ENCODE assay signal across 13 mouse cellular contexts in the genomic region with DNA sequence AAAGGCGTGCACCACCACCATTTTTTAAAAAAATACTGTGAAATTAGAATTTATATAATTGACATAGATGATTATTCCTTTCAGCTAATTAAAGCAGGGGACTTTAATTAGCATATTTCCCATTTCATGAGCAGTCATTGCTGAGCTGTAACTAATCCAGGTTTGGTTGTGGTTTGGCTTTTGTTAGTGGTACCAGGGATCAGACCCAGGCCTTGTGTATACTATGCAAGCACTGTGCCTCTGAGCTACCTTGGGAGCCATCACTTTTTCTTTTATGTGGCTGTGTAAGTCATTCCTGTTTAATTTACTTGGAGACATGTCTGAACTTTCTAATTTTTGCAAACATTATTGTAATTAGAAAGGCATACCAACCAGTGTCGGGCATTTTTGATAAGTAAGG. TPM values are rescaled to one million over a fixed set of nuclear protein-coding genes. Genes with fewer than 3 reads are reported as not detected.
DNase-seq lines count a peak whose midpoint lies in the region; ATAC-seq lines count a peak whose summit lies in the region.
"Had no signal": no experiment of that assay in that cellular context is flagged by ENCODE, and none has a peak within 500 bp of the region (broad histone marks: within the 10 kb centered on the region; RNA-seq: fewer than 3 reads in every experiment).

No protein-coding gene starts in this region.

- WGBS in heart, embryonic 14.5 days, result 91% methylated on average over 2 of the region's 2 CpGs
- WGBS in heart, embryonic 10.5 days, result 93% methylated on average over 2 of the region's 2 CpGs
- 84% methylated on average over 2 of the region's 2 CpGs for WGBS in midbrain, embryonic 11.5 days
- 87% methylated on average over 2 of the region's 2 CpGs for WGBS in midbrain, embryonic 10.5 days
- 60% methylated on average over 2 of the region's 2 CpGs for WGBS in hindbrain, embryonic 16.5 days
- 59% methylated on average over 2 of the region's 2 CpGs for WGBS in neural tube, embryonic 15.5 days

- H3K36me3 ChIP-seq in heart, embryonic 14.5 days (ENCODE audit: control insufficient read depth, insufficient read depth, low read length), result no peaks in the 10 kb centered on the region
- no peaks in the 10 kb centered on the region for H3K36me3 ChIP-seq in heart, embryonic 10.5 days
- no peaks in the 10 kb centered on the region for H3K36me3 ChIP-seq in midbrain, embryonic 11.5 days (ENCODE audit: control insufficient read depth, insufficient read depth, low read length)
- H3K36me3 ChIP-seq in midbrain, embryonic 10.5 days, result no peaks in the 10 kb centered on the region
- H3K36me3 ChIP-seq in hindbrain, embryonic 16.5 days (ENCODE audit: control insufficient read depth, insufficient read depth, low read length), result no peaks in the 10 kb centered on the region
- H3K36me3 ChIP-seq in neural tube, embryonic 15.5 days, result no peaks in the 10 kb centered on the region

- peak overlapping the region; percentile 78; the same call in 1 of the 2 replicates for H3K9ac ChIP-seq in heart, embryonic 14.5 days (ENCODE audit: low read length)
- H3K9ac ChIP-seq in midbrain, embryonic 11.5 days (ENCODE audit: low read length), result no peak overlapping the region
- no peak overlapping the region for H3K9ac ChIP-seq in hindbrain, embryonic 16.5 days (ENCODE audit: low read depth, low read length)
- H3K9ac ChIP-seq in neural tube, embryonic 15.5 days (replicated peaks), result peak overlapping the region; percentile 26; the same call in 1 of the 2 replicates

- H3K27ac ChIP-seq in heart, embryonic 14.5 days (replicated peaks in 1 of 2; ENCODE audit: control insufficient read depth in 1 of 2, insufficient read depth in 1 of 2, low read depth in 2 of 2, low read length in 2 of 2), result no peak overlapping the region
- no peak overlapping the region for H3K27ac ChIP-seq in heart, embryonic 10.5 days
- no peak overlapping the region for H3K27ac ChIP-seq in midbrain, embryonic 11.5 days (ENCODE audit: low read depth, low read length)
- no peak overlapping the region for H3K27ac ChIP-seq in midbrain, embryonic 10.5 days (replicated peaks)
- H3K27ac ChIP-seq in hindbrain, embryonic 16.5 days (ENCODE audit: low read depth, low read length), result no peak overlapping the region; the same call in 1 of the 2 replicates
- H3K27ac ChIP-seq in neural tube, embryonic 15.5 days (replicated peaks), result peak overlapping the region; percentile 95

- H3K4me3 ChIP-seq in heart, embryonic 14.5 days (ENCODE audit: control insufficient read depth in 1 of 2, insufficient read depth in 1 of 2, low read depth in 1 of 2, low read length in 2 of 2), result no peak overlapping the region
- no peak overlapping the region for H3K4me3 ChIP-seq in heart, embryonic 10.5 days
- H3K4me3 ChIP-seq in midbrain, embryonic 11.5 days (ENCODE audit: low read depth, low read length), result no peak overlapping the region; the same call in 1 of the 2 replicates
- no peak overlapping the region for H3K4me3 ChIP-seq in midbrain, embryonic 10.5 days
- H3K4me3 ChIP-seq in hindbrain, embryonic 16.5 days (ENCODE audit: low read length), result peak overlapping the region; percentile 58
- H3K4me3 ChIP-seq in neural tube, embryonic 15.5 days (replicated peaks), result peak overlapping the region; percentile 55

- no peaks in the 10 kb centered on the region for H3K27me3 ChIP-seq in heart, embryonic 14.5 days (ENCODE audit: control insufficient read depth, insufficient read depth, low read length)
- H3K27me3 ChIP-seq in heart, embryonic 10.5 days (ENCODE audit: insufficient read depth, poor library complexity, severe bottlenecking), result no peaks in the 10 kb centered on the region
- no peaks in the 10 kb centered on the region for H3K27me3 ChIP-seq in midbrain, embryonic 11.5 days (ENCODE audit: control insufficient read depth, insufficient read depth, low read length)
- H3K27me3 ChIP-seq in midbrain, embryonic 10.5 days (ENCODE audit: low read depth, poor library complexity, severe bottlenecking), result no peaks in the 10 kb centered on the region
- H3K27me3 ChIP-seq in hindbrain, embryonic 16.5 days (replicated peaks; ENCODE audit: control insufficient read depth, insufficient read depth, low read length), result no peaks in the 10 kb centered on the region
- H3K27me3 ChIP-seq in neural tube, embryonic 15.5 days (replicated peaks), result no peaks in the 10 kb centered on the region

- DNase-seq in heart, embryonic 10.5 days (ENCODE audit: low spot score), result no peak
- DNase-seq in midbrain, embryonic 11.5 days (ENCODE audit: low spot score, missing footprints), result no peak
- DNase-seq in midbrain, embryonic 10.5 days (ENCODE audit: low spot score), result no peak
- no peak for DNase-seq in right cerebral cortex, adult 18-20 months
- no peak for DNase-seq in spleen, postnatal 4 days (ENCODE audit: low spot score in 2 of 2)
- DNase-seq: embryo, embryonic 11 days; gastrocnemius, postnatal 36 days; lung, adult 2 months; thymus, postnatal 36 days had no signal

- H3K4me2 ChIP-seq in heart, embryonic 14.5 days (ENCODE audit: low read length), result peak overlapping the region; percentile 68
- H3K4me2 ChIP-seq in midbrain, embryonic 11.5 days, result peak overlapping the region; percentile 73; the same call in 1 of the 2 replicates
- peak overlapping the region; percentile 53 for H3K4me2 ChIP-seq in hindbrain, embryonic 16.5 days (ENCODE audit: low read length)
- peak overlapping the region; percentile 62 for H3K4me2 ChIP-seq in neural tube, embryonic 15.5 days

- ATAC-seq in heart, embryonic 14.5 days (ENCODE audit: insufficient number of reproducible peaks, insufficient read depth, low FRiP score, low read depth), result no peak
- ATAC-seq in midbrain, embryonic 11.5 days (ENCODE audit: low FRiP score), result no peak
- ATAC-seq in hindbrain, embryonic 16.5 days, result no peak
- ATAC-seq in neural tube, embryonic 15.5 days (ENCODE audit: low FRiP score), result no peak
- ATAC-seq: inflammation-experienced regulatory T-cells, adult 6 months had no signal

- H3K4me1 ChIP-seq in heart, embryonic 14.5 days (ENCODE audit: control insufficient read depth in 2 of 2, insufficient read depth in 2 of 2, low read length in 2 of 2), result peaks cover 21 to 44% of the 10 kb centered on the region in 2 experiments
- H3K4me1 ChIP-seq in heart, embryonic 10.5 days, result peaks cover 28% of the 10 kb centered on the region
- H3K4me1 ChIP-seq in midbrain, embryonic 11.5 days (ENCODE audit: control insufficient read depth, insufficient read depth, low read length), result peaks cover 26% of the 10 kb centered on the region
- H3K4me1 ChIP-seq in midbrain, embryonic 10.5 days, result peaks cover 37% of the 10 kb centered on the region
- H3K4me1 ChIP-seq in hindbrain, embryonic 16.5 days (ENCODE audit: control insufficient read depth, insufficient read depth, low read depth, low read length), result peaks cover 32% of the 10 kb centered on the region
- peaks cover 55% of the 10 kb centered on the region for H3K4me1 ChIP-seq in neural tube, embryonic 15.5 days

- no peaks in the 10 kb centered on the region for H3K9me3 ChIP-seq in heart, embryonic 14.5 days (ENCODE audit: control insufficient read depth, low read length)
- H3K9me3 ChIP-seq in heart, embryonic 10.5 days, result no peaks in the 10 kb centered on the region
- H3K9me3 ChIP-seq in midbrain, embryonic 11.5 days (ENCODE audit: control insufficient read depth, low read length), result no peaks in the 10 kb centered on the region
- no peaks in the 10 kb centered on the region for H3K9me3 ChIP-seq in midbrain, embryonic 10.5 days (replicated peaks)
- H3K9me3 ChIP-seq in hindbrain, embryonic 16.5 days (ENCODE audit: control insufficient read depth, low read length), result no peaks in the 10 kb centered on the region
- H3K9me3 ChIP-seq in neural tube, embryonic 15.5 days (replicated peaks), result no peaks in the 10 kb centered on the region

RNA-seq across cellular contexts. Expression of a gene that starts 24.6 kb away (rescaled TPM):
- polyA plus RNA-seq in heart, embryonic 14.5 days (2014; fragmentation: Nextera tagmentation; extraction: Ambion mirVana), result 14.3 and 15.4 TPM in 2 replicates
- 7.3 and 9.2 TPM in 2 replicates for polyA plus RNA-seq in heart, embryonic 10.5 days (2016; fragmentation: Nextera tagmentation; extraction: Ambion mirVana)
- polyA plus RNA-seq in midbrain, embryonic 11.5 days (2014; fragmentation: Nextera tagmentation; extraction: Ambion mirVana), result 17.6 and 18.9 TPM in 2 replicates
- polyA plus RNA-seq in midbrain, embryonic 10.5 days (2016; fragmentation: Nextera tagmentation; extraction: Ambion mirVana), result 7.7 and 13.2 TPM in 2 replicates
- 20.5 and 22.3 TPM in 2 replicates for polyA plus RNA-seq in hindbrain, embryonic 16.5 days (2015; fragmentation: Nextera tagmentation; extraction: Ambion mirVana)
- 17.3 and 19.2 TPM in 2 replicates for polyA plus RNA-seq in neural tube, embryonic 15.5 days (2015; fragmentation: Nextera tagmentation; extraction: Ambion mirVana)

Comparison
In these comparisons a context has a peak if more than half of its experiments do, and no peak if none do; other contexts are left out.
1. H3K4me3 ChIP-seq: peak in hindbrain, embryonic 16.5 days (single experiment) and neural tube, embryonic 15.5 days (single experiment); none in heart, embryonic 14.5 days (0 of 2), heart, embryonic 10.5 days (single experiment), midbrain, embryonic 11.5 days (single experiment) and midbrain, embryonic 10.5 days (single experiment).
2. H3K9ac ChIP-seq: peak in heart, embryonic 14.5 days (single experiment) and neural tube, embryonic 15.5 days (single experiment); none in midbrain, embryonic 11.5 days (single experiment) and hindbrain, embryonic 16.5 days (single experiment).
3. Peak in every context shown above with its lines, with median percentiles within 50 percentile points of each other: H3K4me2 ChIP-seq.